Mouse (Mus musculus): ENCODE results near the gene Lyrm1. TPM values are rescaled to one million over a fixed set of nuclear protein-coding genes. Genes with fewer than 3 reads are reported as not detected.

Lyrm1 gene
- 1.9 and 2.0 TPM in 2 replicates for polyA plus RNA-seq (2012)

DNA sequence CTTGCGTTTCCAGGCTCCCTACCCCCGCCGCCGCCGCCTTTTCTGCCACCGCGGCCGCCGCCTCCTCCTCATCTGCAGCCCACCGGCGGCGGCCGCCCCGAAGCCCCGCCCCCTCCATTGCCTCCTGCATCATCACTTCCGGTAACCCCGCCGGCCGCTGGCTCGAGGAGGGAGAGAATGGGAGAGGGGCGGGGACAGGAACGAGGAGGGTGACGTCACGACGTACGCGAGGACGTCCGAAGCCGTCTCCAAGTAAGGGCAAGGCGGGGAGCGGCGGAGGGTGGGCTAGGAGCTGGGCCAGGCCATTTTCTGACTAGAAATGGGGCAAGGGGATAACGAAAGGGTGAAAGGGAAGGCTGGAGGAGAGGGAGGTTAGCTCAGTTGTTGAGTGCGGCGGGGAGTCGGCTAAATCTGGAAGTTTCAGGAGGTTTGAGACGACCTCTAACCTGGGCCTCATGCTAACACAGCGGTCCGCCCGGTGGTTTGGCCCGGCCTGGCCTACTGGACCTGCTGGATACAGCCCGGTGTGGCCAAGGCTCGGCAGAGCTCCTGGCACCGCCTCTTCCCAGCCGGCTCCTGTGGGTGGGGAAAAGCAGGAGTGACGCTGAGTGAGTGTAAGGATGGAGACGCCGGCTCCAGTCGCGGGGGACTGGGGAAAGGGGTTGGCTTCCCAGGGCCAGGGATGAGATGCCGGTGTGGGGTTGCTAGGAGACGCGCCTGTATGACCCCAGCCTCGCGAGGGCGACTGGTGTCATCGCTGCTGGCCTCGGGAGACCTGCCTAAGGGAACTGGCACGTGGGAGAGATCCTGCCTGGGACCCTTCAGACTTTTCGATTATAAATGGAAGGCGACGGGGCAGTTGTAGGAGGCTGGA is at the start of gene Lyrm1, which contains the start of gene Dcun1d3:
TSS of gene Lyrm1 (plus strand) at position 223 of the 874 bp plus-strand sequence.
TSS of gene Dcun1d3 (minus strand) at position 660 of the 874 bp plus-strand sequence.

Other genes starting within 250 kb of the Lyrm1 start
- not detected in 2 replicates for gene Acsm4, start 205.8 kb upstream of the Lyrm1 start, polyA plus RNA-seq (2012)
- 35.4 and 46.0 TPM in 2 replicates for gene Thumpd1, start 175.1 kb upstream of the Lyrm1 start, polyA plus RNA-seq (2012)
- gene Acsm3, start 134.9 kb upstream of the Lyrm1 start, polyA plus RNA-seq (2012), result not detected in 2 replicates
- 3.6 and 3.9 TPM in 2 replicates for gene Rexo5, start 101.9 kb upstream of the Lyrm1 start, polyA plus RNA-seq (2012)
- gene Eri2, start 101.8 kb upstream of the Lyrm1 start, polyA plus RNA-seq (2012), result 0.40 and 0.69 TPM in 2 replicates
- gene Dcun1d3, start 437 bp downstream of the Lyrm1 start, polyA plus RNA-seq (2012), result 2.6 and 5.4 TPM in 2 replicates
- not detected in 2 replicates for gene Dnah3, start 199.4 kb downstream of the Lyrm1 start, polyA plus RNA-seq (2012)
- 8.5 and 8.6 TPM in 2 replicates for gene Tmem159, start 206.5 kb downstream of the Lyrm1 start, polyA plus RNA-seq (2012)
- not detected in 2 replicates for gene Zp2, start 249.4 kb downstream of the Lyrm1 start, polyA plus RNA-seq (2012)